Mouse (Mus musculus): ENCODE measurements around the gene Skint7. TPM values are rescaled to one million over a fixed set of nuclear protein-coding genes. Genes with fewer than 3 reads are reported as not detected.
"Not testable (repeated sequence)": the region's sequence is repeated elsewhere in the genome, so short reads cannot be mapped to it uniquely, and the experiment has no call there.

Gene Skint7
- 2.7 and 3.8 TPM in 2 replicates for polyA plus RNA-seq (2012; rRNA removed)

DNA sequence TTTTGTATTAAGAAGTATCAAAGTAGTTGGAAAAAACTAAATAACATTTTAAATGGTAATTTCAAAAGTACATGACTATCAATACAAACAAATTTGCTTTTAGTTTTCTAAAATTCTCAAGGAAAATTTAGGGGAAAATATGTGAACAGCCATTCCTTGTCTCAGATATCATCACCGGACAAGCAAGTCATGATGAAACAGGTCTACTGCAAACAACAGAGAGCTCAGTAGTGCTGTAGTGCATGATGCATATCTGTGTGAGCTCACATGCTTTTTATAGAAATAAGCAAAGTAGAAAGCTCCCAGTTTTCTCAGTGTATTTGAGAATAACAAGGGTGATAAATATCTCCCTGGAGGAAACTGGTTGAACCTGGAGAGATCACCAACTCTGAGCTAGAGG lies at the start of gene Skint7:
Gene Skint7 (plus strand): TSS at position 301 of the 400 bp plus-strand sequence.
- no peak for TF ChIP-seq POLR2A (IDR thresholded peaks at IDR 0.05; ENCODE audit: control insufficient read depth, extremely low read depth, insufficient read depth, low read length, poor library complexity)
- TF ChIP-seq CTCF (IDR thresholded peaks at IDR 0.05; ENCODE audit: borderline replicate concordance, control insufficient read depth, extremely low read depth, insufficient read depth, low read length, poor library complexity), result no peak
- H3K27me3 ChIP-seq (ENCODE audit: control insufficient read depth, insufficient read depth, low read length), result no peaks in the 10 kb centered on the region
- H3K4me1 ChIP-seq (replicated peaks; ENCODE audit: control insufficient read depth, insufficient read depth, low read length), result no peaks in the 10 kb centered on the region
- 98% methylated on average over 1 of the region's 1 CpGs for WGBS
- DNase-seq, result no peak
- no peak within 1 kb of the TSS for H3K27ac ChIP-seq (ENCODE audit: control insufficient read depth, insufficient read depth, low read length)
- no peaks in the 10 kb centered on the region for H3K36me3 ChIP-seq (ENCODE audit: control insufficient read depth, insufficient read depth, low read length)
- no peak within 1 kb of the TSS for H3K4me3 ChIP-seq (ENCODE audit: control insufficient read depth, insufficient read depth, low read length)

DNA sequence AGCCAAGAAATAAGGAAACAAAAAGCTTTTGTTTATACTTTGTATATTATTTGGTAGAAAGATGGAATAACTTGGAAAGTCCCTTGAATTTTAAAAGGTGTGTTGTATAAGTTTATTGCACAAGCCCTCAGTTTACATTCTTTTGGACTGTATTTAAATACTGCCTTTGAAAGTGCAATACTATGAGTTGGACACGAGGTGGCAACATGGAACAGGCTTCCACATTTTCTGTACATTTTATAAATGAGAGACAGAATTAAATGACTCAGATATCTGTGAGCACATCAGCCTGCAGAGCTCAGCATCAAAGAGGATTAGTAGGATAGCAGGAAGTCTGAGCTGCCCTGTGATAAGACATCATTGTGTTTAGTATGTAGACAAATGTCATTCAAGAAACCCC lies 11.4 kb upstream of the Skint7 start:
- TF ChIP-seq CTCF (IDR thresholded peaks at IDR 0.05; ENCODE audit: borderline replicate concordance, control insufficient read depth, extremely low read depth, insufficient read depth, low read length, poor library complexity) (no peak), POLR2A (IDR thresholded peaks at IDR 0.05; ENCODE audit: control insufficient read depth, extremely low read depth, insufficient read depth, low read length, poor library complexity) (no peak)
- Histone ChIP-seq H3K4me1 (replicated peaks; ENCODE audit: control insufficient read depth, insufficient read depth, low read length) (no peaks in the 10 kb centered on the region), H3K36me3 (ENCODE audit: control insufficient read depth, insufficient read depth, low read length) (no peaks in the 10 kb centered on the region), H3K27me3 (ENCODE audit: control insufficient read depth, insufficient read depth, low read length) (no peaks in the 10 kb centered on the region), H3K27ac (ENCODE audit: control insufficient read depth, insufficient read depth, low read length) (no peak overlapping the region), H3K4me3 (ENCODE audit: control insufficient read depth, insufficient read depth, low read length) (no peak overlapping the region)
- 23% methylated on average over 1 of the region's 1 CpGs for WGBS
- DNase-seq, result no peak

DNA sequence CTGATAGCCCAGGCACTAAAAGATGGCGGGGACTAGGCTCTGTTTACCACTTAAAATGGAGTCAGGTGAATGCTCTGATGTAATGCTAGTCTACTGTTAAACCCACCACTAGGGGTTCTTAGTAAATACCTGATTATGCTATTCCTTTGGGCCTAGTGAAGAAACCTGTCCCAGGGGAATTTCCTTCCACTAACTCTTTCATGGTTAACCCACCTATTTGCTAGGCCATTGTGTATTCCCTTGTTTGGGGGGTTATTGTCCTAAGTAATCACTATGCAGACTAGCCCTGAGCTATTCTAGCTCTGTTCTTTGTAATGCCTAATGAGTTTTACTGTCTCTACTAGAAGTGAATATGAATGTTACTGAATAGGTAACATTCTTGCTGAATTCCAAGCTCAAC lies 9.5 kb upstream of the Skint7 start:
- 86% methylated on average over 1 of the region's 1 CpGs for WGBS
- not testable (repeated sequence) for DNase-seq

DNA sequence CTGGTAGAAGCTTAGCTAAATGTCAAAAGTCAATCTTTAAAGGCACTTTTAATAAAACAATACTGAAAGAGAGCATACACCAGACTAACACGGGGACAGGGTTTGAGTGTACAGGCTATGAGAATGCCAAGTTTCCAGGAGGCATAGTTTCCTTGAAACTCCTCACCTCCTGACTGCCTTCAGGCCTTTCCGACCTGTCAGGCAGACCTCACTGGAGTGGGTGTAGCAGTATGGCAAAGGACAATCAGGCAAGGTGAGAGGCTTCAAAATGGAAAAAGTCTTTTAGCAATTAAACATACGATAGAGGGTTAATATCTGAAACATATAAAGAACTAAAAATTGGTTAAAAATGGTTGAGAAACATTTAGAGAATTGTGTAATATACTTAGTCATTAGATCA lies 9.1 kb upstream of the Skint7 start:
- H3K36me3 ChIP-seq (ENCODE audit: control insufficient read depth, insufficient read depth, low read length), result no peaks in the 10 kb centered on the region
- DNase-seq, result no peak
- 91% methylated on average over 3 of the region's 3 CpGs for WGBS
- no peak overlapping the region for H3K27ac ChIP-seq (ENCODE audit: control insufficient read depth, insufficient read depth, low read length)
- TF ChIP-seq POLR2A (IDR thresholded peaks at IDR 0.05; ENCODE audit: control insufficient read depth, extremely low read depth, insufficient read depth, low read length, poor library complexity), result no peak
- no peak for TF ChIP-seq CTCF (IDR thresholded peaks at IDR 0.05; ENCODE audit: borderline replicate concordance, control insufficient read depth, extremely low read depth, insufficient read depth, low read length, poor library complexity)
- H3K27me3 ChIP-seq (ENCODE audit: control insufficient read depth, insufficient read depth, low read length), result no peaks in the 10 kb centered on the region
- H3K4me1 ChIP-seq (replicated peaks; ENCODE audit: control insufficient read depth, insufficient read depth, low read length), result no peaks in the 10 kb centered on the region
- H3K4me3 ChIP-seq (ENCODE audit: control insufficient read depth, insufficient read depth, low read length), result no peak overlapping the region

More for the DNA sequence above, 9.5 kb upstream of the Skint7 start:
- not testable (repeated sequence) for H3K36me3 ChIP-seq (ENCODE audit: control insufficient read depth, insufficient read depth, low read length); H3K4me1 ChIP-seq (replicated peaks; ENCODE audit: control insufficient read depth, insufficient read depth, low read length); H3K4me3 ChIP-seq (ENCODE audit: control insufficient read depth, insufficient read depth, low read length); H3K27ac ChIP-seq (ENCODE audit: control insufficient read depth, insufficient read depth, low read length); H3K27me3 ChIP-seq (ENCODE audit: control insufficient read depth, insufficient read depth, low read length)

DNA sequence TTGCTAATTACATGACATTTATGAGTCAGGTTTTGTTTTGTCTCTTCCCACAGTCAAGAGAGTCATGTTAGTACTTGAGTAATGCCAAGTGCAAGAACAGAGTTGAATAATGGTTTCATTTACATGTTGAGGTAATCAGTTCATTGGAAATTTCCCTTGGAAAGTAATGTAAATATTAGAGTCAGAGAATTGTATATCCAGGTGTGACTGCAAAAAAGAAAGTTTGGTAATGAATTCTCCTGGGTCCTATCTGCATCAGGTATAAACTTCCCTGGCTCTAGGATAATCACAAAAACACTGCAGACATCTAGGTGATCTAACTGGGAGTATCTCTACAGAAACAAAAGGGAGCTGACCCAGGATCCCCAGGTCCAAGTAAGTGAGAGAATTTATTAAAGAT lies 33.2 kb downstream of the Skint7 start, which contains the start of gene Skint1:
Gene Skint1 (plus strand): TSS at position 301 of the 400 bp plus-strand sequence.
- TF ChIP-seq POLR2A (IDR thresholded peaks at IDR 0.05; ENCODE audit: control insufficient read depth, extremely low read depth, insufficient read depth, low read length, poor library complexity) (no peak), CTCF (IDR thresholded peaks at IDR 0.05; ENCODE audit: borderline replicate concordance, control insufficient read depth, extremely low read depth, insufficient read depth, low read length, poor library complexity) (no peak)

More for the DNA sequence above, 33.2 kb downstream of the Skint7 start, which contains the start of gene Skint1:
- H3K27ac ChIP-seq (ENCODE audit: control insufficient read depth, insufficient read depth, low read length), result no peak within 1 kb of the TSS
- no peaks in the 10 kb centered on the region for H3K27me3 ChIP-seq (ENCODE audit: control insufficient read depth, insufficient read depth, low read length)
- no peak within 1 kb of the TSS for H3K4me3 ChIP-seq (ENCODE audit: control insufficient read depth, insufficient read depth, low read length)
- no peak for DNase-seq
- H3K4me1 ChIP-seq (replicated peaks; ENCODE audit: control insufficient read depth, insufficient read depth, low read length), result no peaks in the 10 kb centered on the region
- no peaks in the 10 kb centered on the region for H3K36me3 ChIP-seq (ENCODE audit: control insufficient read depth, insufficient read depth, low read length)

Other genes with a start within 250 kb of the Skint7 start
- 20.8 and 104 TPM in 2 replicates for gene Slc5a9, start 70.0 kb upstream of the Skint7 start, polyA plus RNA-seq (2012; rRNA removed)
- gene Skint8, start 53.5 kb upstream of the Skint7 start, polyA plus RNA-seq (2012; rRNA removed), result 0.92 and 2.1 TPM in 2 replicates
- 1.6 and 1.8 TPM in 2 replicates for gene Skint1, start 33.3 kb downstream of the Skint7 start, polyA plus RNA-seq (2012; rRNA removed)
- gene Skint4, start 99.1 kb downstream of the Skint7 start, polyA plus RNA-seq (2012; rRNA removed), result 0.43 and 0.70 TPM in 2 replicates